Mouse (Mus musculus) granulocyte monocyte progenitor cell, adult 5-6 weeks (primary cell): Measurements from ENCODE around the gene Tspan14. TPM values are rescaled to one million over a fixed set of nuclear protein-coding genes. Genes with fewer than 3 reads are reported as not detected.
A peak's percentile ranks its signal among the peaks of the same experiment; 100 is the strongest.

Experiments
- ATAC-seq: replicated peaks from 2 replicates; pipeline ENCODE4 v1.8.0; 2016; ENCODE audit warnings: mild to moderate bottlenecking, moderate TSS enrichment, inconsistent platforms; ENCODE audit not compliant: poor library complexity, severe bottlenecking
- total RNA-seq, 2 experiments: library from RNA; stranded (forward) in 1 of 2; stranded (reverse) in 1 of 2; fragments of 200-712, 200-1000 nt in 1 of 2; fragments of >200 nt in 1 of 2; fragmentation: Nextera tagmentation in 1 of 2; gene quantifications; 2 replicates each; pipeline ENCODE4 v1.2.3; 2014 to 2017

Gene Tspan14
- total RNA-seq, 2 experiments from 2014 or later, result 37.8 to 48.2 TPM

DNA sequence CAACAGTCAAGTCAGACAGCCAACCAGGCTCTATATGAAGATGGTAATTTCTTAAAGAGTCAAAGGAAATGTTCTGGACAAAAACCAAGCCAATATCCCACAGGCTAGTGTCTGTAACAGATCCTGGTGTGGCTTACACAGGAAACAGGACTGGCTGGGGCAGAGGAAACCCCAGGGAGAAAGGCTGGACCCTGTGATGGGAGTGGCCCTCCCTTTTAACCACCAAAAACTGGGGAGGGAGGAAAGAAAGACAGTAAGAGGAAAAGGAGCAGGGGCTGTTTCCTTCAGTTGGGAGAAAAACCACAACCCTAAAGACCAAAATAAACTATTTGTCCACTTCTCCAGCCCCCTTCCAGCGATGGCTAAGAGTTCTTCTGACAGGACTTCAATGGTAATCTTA is 11.5 kb downstream of the Tspan14 start:
- ATAC-seq, result peak; percentile 6

DNA sequence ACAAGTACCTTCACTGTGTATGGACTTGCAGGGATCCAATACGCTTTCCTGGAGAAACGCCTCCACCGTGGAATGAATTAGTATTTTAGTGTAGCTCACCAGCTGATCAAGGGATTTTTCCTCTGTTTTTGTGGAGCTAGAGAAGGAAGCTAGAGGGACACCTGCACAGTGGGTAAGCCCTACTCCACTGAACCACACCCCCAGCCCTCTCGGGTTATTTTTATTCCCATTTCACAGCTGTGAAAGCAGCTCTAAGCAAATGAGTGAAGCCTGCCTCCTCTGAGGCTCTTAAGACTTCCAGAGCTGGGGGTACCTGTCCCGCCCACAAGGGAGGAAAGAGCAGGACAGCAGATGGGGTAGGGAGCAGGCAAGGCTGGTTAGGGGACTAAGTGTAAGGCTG is 13.2 kb downstream of the Tspan14 start:
- no peak for ATAC-seq

DNA sequence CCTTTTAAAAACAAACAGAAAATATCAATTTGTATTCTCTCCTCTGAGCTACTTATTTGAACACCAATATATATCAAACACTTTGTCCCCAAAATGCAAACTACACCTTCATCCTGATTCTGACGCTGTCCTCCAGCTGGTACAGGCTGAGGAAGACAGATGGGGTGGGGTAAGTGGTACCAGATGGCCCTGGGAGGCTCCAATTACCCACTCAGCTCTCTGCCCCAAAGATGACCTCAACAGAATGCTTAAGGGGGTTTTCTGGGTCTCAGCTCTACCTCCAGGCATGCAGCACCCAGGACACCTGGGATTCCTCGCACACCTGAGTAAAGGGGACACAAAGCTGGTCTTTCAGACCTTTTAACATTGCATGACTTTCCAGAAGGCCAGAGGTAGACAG is 13.9 kb downstream of the Tspan14 start:
- ATAC-seq, result no peak

DNA sequence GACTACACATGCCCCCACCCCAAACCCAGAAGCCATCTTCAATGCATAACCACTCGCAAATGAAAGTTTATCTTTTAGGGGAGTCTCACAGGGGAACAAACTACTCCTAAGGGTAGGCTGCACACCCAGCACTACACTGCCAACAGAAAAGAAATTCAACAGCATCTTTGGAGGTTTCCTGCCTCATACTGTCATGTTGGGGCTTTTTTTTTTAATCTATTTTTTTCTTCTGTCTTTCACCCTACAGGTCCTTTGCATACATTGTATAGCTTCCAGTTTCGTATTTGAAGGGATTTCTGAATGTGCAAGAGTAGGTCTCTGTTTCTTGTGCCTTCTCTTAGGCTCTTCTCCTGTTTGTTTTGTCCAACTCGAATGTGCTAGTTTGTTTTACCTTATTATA is 14.3 kb downstream of the Tspan14 start:
- no peak for ATAC-seq

DNA sequence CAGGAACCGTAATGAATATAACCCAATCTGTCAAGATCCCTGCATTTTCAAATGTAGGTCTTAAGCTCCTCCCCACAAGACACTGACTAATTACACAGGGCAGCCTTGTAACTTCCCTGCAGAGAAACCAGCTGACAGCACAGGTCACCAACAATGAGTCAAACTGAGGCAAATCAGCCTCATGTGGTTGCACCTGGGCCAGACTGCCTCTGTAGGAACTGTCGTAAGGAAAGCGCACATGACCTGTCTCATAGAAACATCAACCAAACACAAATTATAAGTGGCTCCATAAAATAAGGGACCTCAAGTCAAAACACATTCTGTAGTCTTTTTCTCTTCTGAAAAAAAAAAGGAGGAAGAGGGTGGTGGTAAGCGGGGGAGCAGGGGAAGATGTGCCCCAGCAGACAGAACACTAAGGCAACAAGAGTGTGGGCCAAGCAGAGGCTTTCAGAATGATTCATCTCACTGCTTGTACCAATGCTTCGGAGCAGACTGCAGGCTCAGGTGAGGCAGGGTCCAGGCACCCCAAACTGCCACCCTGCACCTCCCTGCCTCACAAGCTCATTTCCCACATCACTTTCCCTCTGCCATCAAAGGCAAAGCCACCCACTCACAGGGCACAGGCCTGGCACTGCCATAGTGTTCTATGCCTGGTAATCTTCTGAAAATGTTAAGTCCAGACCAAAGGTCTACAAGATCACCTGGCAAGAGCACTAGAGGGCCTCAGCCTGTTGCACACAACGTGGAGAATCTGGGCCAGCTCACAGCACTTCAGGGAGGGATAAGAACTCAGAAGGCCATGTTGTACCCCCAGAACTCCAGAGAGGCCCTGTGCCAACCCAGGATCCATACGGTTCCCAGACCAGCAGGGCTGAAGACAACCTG is 16.6 kb downstream of the Tspan14 start:
- ATAC-seq, result peak; percentile 26

DNA sequence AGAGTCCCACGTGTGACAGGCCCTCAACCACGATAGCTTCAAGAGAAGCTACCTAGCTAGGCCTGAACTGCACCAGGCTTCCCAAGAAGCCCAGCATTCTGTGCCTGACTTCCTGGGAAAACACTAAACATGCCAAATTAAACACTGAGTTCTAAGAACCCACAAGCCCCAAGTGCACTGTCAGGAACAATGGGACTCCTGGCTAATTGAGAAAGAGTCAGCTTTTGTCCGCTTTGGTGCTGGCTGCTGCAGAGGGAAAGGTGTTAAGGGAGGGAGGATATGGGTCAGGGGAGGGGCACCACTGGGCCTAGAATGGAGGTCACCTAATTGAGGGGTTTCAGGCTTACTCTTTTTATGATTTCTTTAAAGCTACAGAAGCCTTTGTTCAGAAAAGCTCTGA is 17.6 kb downstream of the Tspan14 start:
- ATAC-seq, result no peak

DNA sequence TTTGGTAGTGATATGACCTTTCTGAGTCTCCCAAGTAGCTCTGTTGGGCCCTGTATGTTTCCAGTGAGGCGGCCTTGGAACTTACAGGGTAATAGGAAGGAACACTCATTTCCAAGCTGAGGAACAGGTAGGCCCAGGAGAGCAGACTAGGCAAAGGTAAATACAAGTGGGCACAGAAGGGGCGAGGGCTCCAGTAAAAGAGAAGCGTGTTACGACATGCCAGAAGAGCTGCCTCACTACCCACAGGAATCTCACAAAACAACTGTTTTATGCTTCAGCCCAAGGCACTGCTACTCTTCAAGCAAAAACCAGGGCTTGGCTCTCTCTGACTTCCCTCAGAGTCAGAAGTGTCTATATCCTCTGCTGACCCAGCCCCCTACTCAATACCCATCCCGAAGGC is 18.1 kb downstream of the Tspan14 start:
- no peak for ATAC-seq

DNA sequence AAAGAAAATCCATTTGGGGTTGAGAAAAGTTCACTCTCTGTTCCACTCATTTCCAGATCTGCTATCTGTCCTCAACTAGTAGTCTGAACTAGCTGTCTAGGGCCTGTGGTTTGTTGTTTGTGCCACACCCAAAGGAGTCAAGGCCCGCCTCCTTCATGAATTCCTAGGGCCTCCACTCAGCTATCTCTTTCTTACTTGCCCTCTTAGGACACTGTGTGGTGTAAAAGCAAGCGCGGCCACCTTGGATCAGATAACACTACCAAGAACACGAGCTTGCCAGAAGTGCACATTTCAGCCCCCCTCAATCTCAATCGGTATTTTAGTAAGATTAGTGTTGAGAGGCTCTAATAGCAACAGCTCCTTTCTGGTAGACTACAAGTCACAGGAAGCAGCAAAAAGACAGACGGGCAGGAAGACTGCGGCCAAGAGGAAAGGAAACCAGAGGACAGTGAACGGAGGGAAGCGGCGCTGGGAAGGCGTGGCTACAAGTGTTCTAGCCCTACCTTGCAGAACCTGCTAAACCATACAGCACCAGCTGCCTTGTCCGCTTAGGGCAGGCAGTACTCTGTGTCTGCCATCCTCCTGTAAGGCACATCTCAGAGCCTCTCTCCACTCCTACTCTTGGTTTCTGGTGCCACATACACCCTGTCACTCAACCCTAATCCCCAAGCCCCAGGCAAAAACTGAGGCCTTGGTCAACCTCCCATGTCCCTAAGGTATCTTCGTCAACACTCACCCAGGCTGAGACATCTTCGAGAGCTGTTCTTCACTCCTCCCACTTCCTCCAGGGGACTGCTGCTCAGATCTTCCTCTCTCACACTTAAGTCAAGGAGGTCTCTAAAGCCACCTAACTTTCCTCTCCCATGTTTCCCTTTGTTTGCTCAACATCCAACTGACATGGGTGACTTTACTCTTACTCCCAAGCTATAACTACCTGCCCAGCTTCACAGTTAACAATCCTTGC is 18.9 kb downstream of the Tspan14 start:
- ATAC-seq, result peak; percentile 84

DNA sequence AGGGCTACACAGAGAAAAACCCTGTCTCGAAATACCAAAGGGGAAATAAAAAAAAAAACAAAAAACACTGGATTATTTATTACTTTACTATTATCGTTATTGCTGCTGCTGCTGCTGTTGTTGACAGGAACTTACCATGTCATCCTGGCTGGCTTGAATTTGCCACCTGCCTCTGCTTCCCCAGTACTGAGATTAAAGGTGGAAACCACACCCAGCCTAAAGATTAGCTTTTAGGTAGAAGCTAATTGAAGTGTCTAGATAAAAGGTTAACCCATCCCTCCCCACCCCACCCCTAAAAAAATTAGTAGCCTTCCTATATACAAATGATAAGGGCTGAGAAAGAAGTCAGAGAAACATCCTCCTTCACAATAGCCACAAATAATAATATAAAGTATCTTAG is 22.8 kb downstream of the Tspan14 start:
- no peak for ATAC-seq

DNA sequence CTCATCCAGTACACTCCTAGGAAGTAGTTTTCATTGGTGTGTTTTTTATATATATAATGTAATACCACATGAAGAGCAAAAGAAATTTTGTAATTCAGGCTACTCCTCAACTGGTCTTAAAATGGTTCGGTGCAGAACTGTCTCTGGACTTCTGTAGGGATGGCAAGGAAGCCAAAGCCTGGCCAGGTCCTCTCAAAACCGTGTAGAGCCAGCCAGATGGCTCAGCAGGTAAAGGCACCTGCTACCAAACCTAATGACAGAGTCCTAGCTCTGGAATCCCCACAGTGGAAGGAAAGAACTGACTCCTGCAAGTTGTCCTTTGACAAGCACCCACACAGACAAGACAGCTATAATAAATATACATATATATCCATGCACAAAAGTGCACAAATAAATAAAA is 24.2 kb downstream of the Tspan14 start:
- ATAC-seq, result no peak

DNA sequence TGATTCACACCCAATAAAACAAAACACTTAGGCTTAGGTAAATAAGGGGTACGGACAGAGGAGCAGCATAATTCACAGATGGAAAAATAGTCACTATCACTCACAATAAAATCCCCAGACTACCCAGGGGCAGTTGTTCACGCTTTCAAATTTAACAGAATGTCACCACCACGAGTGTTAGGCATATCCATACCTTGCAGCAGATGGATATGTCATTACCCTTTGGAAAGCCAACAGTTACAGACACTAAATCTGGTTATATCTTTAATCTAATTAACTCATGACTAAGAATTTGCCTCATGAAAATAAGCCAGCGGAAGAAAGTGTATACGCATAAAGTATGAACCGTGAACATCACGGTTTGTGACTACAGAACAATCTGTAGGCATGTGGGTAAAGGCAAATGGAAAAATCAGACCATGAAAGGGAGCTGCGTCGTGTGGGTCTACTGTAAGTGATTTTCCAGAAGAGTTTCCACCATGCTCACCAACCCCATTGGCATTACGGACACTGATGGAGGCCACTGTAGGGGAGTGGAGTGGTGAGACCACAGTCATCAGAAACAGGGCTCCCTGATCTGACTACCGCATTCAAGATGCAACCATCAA is 28.1 kb downstream of the Tspan14 start:
- ATAC-seq, result no peak

DNA sequence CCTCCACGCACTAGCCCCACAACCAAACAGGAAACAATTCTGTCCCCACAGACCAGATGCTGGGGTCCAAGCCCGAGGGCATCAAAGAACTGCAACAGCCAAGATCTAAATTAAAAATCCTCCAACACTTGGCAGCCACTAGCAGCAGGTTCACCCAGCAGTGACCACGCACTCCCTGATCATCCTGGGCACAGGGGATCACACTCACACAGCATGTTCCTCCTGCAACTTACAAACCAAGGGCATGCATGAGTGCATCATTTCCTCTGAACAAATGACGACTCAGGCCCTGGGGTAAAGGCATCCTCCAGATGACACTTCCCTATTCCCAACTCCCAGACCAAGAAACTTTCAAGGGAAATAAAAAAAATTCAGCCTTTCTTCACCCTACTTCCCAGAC is 29.6 kb downstream of the Tspan14 start:
- ATAC-seq, result peak; percentile 69

DNA sequence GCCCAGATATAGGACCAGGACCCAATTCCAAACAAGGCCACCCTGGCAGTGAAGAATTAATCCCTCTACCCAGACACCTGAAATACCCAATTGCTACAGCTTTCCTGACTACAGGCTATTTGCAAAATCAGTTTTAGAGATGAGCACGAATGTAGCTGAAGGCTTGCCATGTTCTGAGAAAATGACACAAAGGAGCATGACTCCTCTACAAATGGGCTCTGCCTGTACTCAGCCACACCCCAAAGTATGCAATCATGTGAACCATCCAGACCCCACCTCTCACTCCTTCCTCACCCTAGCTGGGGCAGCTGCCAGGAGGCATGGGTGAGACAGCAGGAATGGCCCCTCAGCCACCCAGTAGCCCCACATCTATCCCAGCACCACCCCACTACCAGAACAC is 31.1 kb downstream of the Tspan14 start:
- ATAC-seq, result no peak

DNA sequence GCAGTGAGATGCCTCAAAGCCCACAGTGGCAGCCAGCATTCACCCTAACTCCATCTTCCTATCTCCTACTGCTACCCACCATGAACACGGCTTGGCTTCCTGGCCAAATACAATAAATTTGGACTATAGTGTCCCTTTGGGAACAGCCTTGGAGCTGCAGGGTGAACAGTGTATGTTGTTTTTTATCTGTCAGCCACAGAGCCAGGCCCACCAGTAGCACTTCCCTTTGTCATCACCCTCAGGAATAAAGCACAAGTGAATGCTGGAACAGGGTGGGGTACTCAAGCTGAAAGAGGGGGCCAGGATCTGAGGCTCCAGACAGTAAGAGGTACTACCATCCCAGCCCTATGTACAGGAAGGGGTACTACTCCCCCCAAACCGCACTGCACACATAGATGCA is 31.6 kb downstream of the Tspan14 start:
- no peak for ATAC-seq

DNA sequence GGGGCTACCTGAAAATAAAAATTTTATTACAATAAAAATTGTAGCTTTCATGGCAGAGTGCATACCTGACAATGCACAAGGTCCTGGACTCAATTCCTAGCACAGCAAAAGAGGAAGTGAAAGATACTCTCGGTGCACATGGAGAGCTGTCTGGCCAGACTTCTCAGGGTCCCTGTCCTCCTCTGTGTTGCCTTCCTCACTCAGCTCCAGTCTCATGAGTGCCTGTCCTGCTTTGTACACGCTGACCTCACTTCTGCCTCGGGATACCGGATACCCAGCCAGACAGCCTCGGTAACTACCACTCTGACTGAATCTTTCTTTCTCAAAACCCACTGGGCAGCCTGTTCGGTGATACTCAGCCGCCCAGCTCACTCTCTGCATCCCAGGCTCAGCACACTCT is 33.3 kb downstream of the Tspan14 start:
- ATAC-seq, result peak; percentile 45

DNA sequence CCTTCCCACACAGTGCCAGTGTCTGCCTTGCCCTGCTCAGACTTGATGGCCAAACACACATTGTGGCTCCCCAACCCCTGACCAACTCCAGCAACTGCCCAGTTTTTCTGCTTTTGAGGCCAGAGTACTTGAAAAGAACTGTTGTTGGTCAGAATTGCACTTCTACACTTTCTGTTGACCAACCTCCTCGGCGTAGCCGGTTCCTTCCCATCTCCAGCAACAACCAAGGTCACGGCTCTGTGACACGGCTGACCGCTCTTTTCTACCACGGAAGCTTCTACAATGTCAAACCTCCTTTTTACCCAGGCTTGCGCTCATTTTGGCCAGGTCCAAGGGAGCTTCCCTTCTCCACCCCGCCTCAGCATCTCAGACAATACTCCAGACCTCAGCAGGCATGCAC is 34.4 kb downstream of the Tspan14 start:
- ATAC-seq, result no peak

DNA sequence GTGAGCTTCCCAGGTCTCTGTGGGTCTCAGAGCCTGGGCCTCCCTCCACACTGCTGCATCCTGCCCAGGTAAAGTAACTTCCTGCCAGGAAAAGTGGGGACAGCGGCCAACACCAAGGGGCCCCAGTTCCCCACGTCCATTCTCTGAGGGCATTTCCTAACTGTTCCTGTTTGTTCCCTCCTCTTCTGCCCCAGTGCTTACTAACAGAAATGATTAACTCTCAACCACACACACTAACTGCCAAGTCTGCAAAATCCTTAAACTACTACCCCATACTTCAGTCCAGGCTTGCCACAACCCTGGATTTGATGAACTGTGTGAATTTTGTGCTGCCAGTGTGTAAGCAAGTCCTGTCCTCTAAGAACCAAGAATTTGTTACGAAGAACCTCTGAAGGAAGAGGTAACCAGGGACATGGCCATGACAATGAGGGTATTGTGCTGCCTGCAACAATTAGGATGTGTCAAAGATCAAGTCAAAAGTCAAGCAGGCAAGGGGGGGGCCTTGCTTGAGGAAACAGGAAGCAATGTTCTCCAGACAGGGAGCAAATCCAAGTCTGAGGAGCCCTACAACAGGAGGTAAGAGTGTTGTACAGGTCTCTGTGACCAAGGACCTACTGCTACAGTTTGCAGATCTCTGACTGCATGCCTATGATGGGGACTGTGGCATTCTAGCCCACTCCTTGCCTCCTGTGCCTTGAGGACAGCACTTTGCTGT is 35.3 kb downstream of the Tspan14 start:
- peak; percentile 12; the same call in 1 of the 2 replicates for ATAC-seq

DNA sequence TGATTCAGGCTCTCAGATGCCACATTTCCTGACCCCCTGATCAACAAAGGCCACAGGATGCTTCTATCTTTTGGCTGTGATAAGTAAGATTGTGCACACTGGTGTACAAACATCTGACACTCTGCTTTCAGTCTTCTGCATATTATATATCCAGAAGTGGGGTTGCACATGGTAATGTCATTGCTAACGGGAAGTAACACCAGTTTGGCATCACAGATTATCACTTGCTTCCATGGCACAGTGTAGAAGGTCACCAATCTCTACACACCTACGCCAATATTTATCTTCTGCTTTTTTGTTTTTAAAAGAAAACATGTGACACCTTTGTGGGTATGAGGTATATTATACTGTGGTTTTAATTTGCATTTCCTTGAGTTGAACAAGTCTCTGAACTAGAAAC is 36.7 kb downstream of the Tspan14 start:
- ATAC-seq, result no peak

DNA sequence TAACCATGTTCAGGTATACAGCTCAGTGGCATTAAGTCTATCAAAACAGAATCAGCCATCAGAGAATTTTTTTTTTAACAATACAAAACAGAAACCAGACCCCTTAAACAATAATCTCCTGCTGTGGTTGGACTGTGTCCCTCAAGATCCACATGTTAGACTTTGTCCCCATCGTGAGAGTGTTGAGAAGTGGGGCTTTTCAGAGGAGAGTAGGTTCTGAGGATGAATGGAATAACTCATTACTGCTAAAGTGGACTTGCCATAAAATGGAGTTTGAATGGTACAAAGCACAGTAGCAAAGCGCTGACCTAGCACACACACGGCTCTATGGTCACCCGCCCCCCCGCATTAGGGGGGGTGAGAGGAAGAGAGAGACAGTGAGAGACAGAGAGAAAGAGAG is 37.7 kb downstream of the Tspan14 start:
- no peak for ATAC-seq

DNA sequence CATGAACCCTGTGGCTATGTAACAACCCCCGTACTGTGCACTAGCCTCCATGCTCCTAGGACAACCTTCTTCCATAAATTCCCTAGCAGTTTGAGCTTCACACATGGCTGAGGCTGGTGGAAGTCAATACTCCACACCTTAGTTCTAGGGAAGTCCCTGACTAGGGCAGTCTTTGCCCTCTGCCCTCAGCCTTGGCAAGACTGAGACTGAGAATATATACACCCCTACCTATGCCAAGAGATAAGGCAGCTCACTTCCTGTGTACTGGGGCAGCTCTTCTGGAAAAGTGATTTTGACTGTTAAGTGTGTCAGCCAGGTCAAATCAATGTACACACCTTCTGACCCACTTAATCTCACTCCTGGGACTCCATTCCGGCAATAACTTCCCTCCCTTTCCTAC is 39.6 kb downstream of the Tspan14 start:
- ATAC-seq, result no peak
